Mouse (Mus musculus): Measurements from ENCODE around the gene Ikbkg. TPM values are rescaled to one million over a fixed set of nuclear protein-coding genes. Genes with fewer than 3 reads are reported as not detected.
A peak's percentile ranks its signal among the peaks of the same experiment; 100 is the strongest.
"Not testable (repeated sequence)": the region's sequence is repeated elsewhere in the genome, so short reads cannot be mapped to it uniquely, and the experiment has no call there.

The Ikbkg gene
- polyA plus RNA-seq (2012; rRNA removed): 10.7 and 11.2 TPM in 2 replicates

DNA sequence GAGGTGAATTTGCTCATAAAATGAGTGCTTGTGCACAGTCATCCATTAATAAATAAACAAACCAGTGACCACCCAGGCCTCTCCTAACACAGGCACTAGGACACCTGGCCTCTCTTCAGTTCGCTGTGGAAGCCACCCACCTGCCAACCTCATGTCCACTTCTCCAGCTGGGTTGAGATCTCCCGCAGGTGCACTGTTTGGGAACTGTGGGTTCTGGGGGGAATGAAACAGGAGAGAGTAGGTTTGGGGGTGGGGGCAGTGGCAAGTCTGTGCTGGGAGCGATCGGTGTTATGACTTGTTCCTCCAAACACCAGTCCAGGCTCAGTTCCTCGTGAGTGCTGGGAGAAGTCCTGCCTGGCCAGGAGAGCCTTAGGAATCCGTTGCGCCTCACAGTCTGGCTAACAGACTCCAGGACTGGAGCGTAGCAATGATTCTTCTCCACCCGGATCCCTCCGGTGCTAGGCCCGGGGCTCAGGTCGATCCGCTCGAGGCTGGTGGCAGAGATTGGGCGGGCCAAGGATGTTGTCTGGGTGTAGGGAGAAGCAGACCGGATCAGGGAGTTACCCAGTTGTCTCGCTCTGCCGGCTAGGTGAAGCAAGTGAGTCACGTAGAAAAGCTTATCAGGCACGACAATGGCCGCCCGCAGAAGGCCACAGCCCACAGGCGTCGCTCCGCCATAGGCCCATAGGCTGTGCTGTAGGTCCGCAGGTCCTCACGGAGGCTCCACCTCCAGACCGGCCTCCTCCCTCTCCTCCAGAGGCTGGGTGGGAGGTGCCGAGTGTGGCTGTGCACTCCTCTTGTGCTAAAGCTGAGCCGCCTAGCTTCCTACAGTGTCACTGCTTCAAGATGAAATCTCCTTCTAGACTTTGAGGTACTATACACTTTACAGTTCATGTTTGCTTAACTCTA, at the start of gene Ikbkg, which contains the start of gene Fam3a:
TSS of gene Ikbkg (plus strand) at position 756 of the 909 bp plus-strand sequence.
TSS of gene Fam3a (minus strand) at position 738 of the 909 bp plus-strand sequence.
- H3K4me1 ChIP-seq (ENCODE audit: control insufficient read depth, insufficient read depth, low read length): no peaks in the 10 kb centered on the region; the same call in 1 of the 2 replicates
- no peaks in the 10 kb centered on the region for H3K36me3 ChIP-seq (ENCODE audit: control insufficient read depth, insufficient read depth, low read length)
- peak; percentile 91 for DNase-seq
- no peaks in the 10 kb centered on the region for H3K27me3 ChIP-seq (replicated peaks; ENCODE audit: control insufficient read depth, insufficient read depth, low read length)
- TF ChIP-seq POLR2A (IDR thresholded peaks at IDR 0.05; ENCODE audit: low read depth, low read length): peak; percentile 55
- TF ChIP-seq CTCF (conservative IDR thresholded peaks at IDR 0.05; ENCODE audit: insufficient read depth, insufficient read length, low read depth, low read length): peak; percentile 55
- H3K27ac ChIP-seq (ENCODE audit: insufficient read depth, low read depth, low read length): peak within 1 kb of the TSS; percentile 63
- 0% methylated on average over 27 of the region's 30 CpGs for WGBS
- H3K4me3 ChIP-seq (ENCODE audit: insufficient read depth, low read depth, low read length): peak within 1 kb of the TSS; percentile 60

DNA sequence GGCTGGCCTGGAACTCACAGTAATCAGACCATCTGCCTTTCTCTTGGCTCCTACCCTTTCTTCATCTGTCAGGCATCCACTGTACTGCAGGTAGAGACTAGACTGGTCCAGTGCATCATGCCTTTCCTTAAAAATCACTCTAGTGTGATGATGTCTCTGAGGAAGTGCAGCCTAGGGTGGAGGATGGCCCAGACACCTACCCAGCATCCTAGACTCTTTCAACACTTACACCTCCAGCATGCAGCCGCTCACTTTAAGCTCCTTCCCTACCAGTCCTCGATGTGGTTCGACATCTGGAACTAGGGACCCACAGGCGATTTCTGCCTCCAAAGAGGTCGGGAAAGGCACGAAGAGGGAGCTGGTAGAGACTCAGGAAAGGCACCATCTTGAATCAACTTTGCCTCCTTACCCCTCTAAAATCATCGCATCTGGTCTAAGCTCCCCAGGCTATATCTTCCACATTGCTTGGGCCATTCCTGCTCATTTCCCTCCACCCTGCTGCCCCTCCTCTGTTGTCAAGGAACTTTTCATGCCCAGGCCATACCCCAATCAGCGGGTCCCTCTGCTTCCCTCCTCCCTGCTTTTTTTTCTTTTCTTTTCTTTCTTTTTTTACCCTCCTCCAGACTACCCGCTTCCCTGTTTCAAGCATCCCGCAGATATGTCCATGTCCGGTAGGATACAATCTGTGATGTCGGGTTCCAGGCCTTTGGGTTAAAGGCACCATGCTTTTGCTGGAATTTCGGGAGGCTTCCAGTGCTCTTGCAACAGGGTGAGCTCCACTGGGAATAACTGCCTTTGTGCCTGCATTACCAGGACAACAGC, 40.2 kb upstream of the Ikbkg start:
- Histone ChIP-seq H3K4me3 (ENCODE audit: insufficient read depth, low read depth, low read length) (peak overlapping the region; percentile 67), H3K4me1 (ENCODE audit: control insufficient read depth, insufficient read depth, low read length) (no peaks in the 10 kb centered on the region), H3K27ac (ENCODE audit: insufficient read depth, low read depth, low read length) (peak overlapping the region; percentile 27; the same call in 1 of the 2 replicates), H3K27me3 (replicated peaks; ENCODE audit: control insufficient read depth, insufficient read depth, low read length) (no peaks in the 10 kb centered on the region), H3K36me3 (ENCODE audit: control insufficient read depth, insufficient read depth, low read length) (no peaks in the 10 kb centered on the region)
- no peak for DNase-seq
- TF ChIP-seq POLR2A (IDR thresholded peaks at IDR 0.05; ENCODE audit: low read depth, low read length): no peak
- no peak for TF ChIP-seq CTCF (conservative IDR thresholded peaks at IDR 0.05; ENCODE audit: insufficient read depth, insufficient read length, low read depth, low read length)
- WGBS: 4% methylated on average over 13 of the region's 13 CpGs

DNA sequence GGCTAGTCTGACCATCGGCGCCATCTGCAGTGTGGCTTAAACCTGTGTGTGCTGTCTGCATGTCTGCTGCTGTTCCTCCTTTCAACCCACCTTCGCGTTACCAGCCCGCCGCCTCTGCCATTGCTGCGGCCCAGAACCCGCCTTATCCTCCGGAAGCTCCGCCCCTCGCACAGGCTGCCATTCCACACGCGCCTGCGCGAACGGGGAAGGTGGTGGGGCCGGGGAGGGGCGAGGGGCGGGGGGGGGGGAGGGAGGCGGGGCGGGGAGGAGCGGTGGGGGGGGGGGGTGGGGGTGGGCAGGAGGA, 39.7 kb upstream of the Ikbkg start, which contains the start of gene Lage3:
TSS of gene Lage3 (minus strand) at position 152 of the 304 bp plus-strand sequence.
- H3K4me3 ChIP-seq (ENCODE audit: insufficient read depth, low read depth, low read length): peak within 1 kb of the TSS; percentile 67
- DNase-seq: peak; percentile 89
- 0% methylated on average over 14 of the region's 22 CpGs for WGBS
- H3K27me3 ChIP-seq (replicated peaks; ENCODE audit: control insufficient read depth, insufficient read depth, low read length): no peaks in the 10 kb centered on the region
- no peaks in the 10 kb centered on the region for H3K4me1 ChIP-seq (ENCODE audit: control insufficient read depth, insufficient read depth, low read length)
- TF ChIP-seq POLR2A (IDR thresholded peaks at IDR 0.05; ENCODE audit: low read depth, low read length) (peak; percentile 45), CTCF (conservative IDR thresholded peaks at IDR 0.05; ENCODE audit: insufficient read depth, insufficient read length, low read depth, low read length) (no peak)
- H3K27ac ChIP-seq (ENCODE audit: insufficient read depth, low read depth, low read length): peak within 1 kb of the TSS; percentile 27; the same call in 1 of the 2 replicates
- H3K36me3 ChIP-seq (ENCODE audit: control insufficient read depth, insufficient read depth, low read length): no peaks in the 10 kb centered on the region

DNA sequence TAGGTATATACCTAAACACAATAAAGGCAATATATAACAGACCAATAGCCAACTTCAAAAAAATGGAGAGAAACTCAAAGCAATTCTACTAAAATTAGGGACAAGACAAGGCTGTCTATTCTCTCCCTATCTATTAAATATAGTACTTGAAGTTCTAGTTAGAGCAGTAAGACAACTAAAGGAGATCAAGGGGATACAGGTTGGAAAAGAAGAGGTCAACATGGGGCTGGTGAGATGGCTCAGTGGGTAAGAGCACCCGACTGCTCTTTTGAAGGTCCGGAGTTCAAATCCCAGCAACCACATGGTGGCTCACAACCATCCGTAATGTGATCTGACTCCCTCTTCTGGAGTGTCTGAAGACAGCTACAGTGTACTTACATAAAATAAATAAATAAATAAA, 36.0 kb upstream of the Ikbkg start:
- DNase-seq; H3K36me3 ChIP-seq (ENCODE audit: control insufficient read depth, insufficient read depth, low read length); H3K27me3 ChIP-seq (replicated peaks; ENCODE audit: control insufficient read depth, insufficient read depth, low read length); H3K4me1 ChIP-seq (ENCODE audit: control insufficient read depth, insufficient read depth, low read length); H3K27ac ChIP-seq (ENCODE audit: insufficient read depth, low read depth, low read length); H3K4me3 ChIP-seq (ENCODE audit: insufficient read depth, low read depth, low read length): not testable (repeated sequence)
- WGBS: 80% methylated on average over 3 of the region's 3 CpGs

DNA sequence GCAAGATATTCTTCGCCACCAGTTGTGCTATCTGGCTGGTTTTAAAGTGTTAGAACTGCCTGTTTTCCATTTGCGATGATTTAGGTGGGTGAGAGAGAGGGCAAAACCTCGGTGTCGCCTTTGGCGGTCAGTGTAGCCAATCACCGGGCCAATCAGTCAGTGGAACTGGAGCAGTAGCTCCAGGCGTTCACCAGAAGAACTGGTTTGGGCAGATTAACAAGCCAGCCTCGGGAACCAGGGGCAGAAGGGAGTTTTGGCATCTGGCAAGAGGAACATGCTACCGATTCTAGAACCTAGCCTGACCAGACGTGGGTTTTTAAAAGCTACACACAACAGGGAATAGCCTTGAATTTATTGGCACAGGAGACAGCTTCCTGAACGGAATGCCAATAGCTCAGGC, 33.9 kb upstream of the Ikbkg start:
- H3K27ac ChIP-seq (ENCODE audit: insufficient read depth, low read depth, low read length): no peak overlapping the region; the same call in 1 of the 2 replicates
- WGBS: 35% methylated on average over 11 of the region's 11 CpGs
- TF ChIP-seq POLR2A (IDR thresholded peaks at IDR 0.05; ENCODE audit: low read depth, low read length) (no peak), CTCF (conservative IDR thresholded peaks at IDR 0.05; ENCODE audit: insufficient read depth, insufficient read length, low read depth, low read length) (no peak)
- no peak overlapping the region for H3K4me3 ChIP-seq (ENCODE audit: insufficient read depth, low read depth, low read length)
- no peaks in the 10 kb centered on the region for H3K27me3 ChIP-seq (replicated peaks; ENCODE audit: control insufficient read depth, insufficient read depth, low read length)
- H3K36me3 ChIP-seq (ENCODE audit: control insufficient read depth, insufficient read depth, low read length): no peaks in the 10 kb centered on the region
- peak; percentile 51 for DNase-seq
- H3K4me1 ChIP-seq (ENCODE audit: control insufficient read depth, insufficient read depth, low read length): no peaks in the 10 kb centered on the region

DNA sequence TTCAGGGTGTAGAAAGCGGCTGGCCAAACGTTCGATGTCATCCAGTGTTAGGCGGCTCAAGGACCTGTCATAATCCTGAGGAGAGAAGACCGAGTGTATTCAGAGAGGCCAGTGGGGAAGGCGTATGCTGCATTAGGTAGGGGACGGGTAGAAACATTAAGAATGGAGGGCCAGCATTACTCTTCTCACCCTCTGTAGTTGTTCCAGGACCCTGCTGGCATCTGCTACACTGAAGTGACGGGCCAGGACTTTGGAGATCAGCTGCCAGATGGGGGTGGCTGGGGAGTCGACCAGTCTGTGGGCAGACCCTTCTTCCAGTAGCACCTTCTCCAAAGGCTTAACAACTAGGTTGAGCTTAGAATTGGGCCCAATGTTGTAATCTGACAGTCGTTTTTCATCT, 25.6 kb upstream of the Ikbkg start:
- H3K27me3 ChIP-seq (replicated peaks; ENCODE audit: control insufficient read depth, insufficient read depth, low read length): no peaks in the 10 kb centered on the region
- DNase-seq: no peak
- H3K27ac ChIP-seq (ENCODE audit: insufficient read depth, low read depth, low read length): peak overlapping the region; percentile 74
- peak overlapping the region; percentile 80 for H3K4me3 ChIP-seq (ENCODE audit: insufficient read depth, low read depth, low read length)
- WGBS: 47% methylated on average over 10 of the region's 10 CpGs
- H3K4me1 ChIP-seq (ENCODE audit: control insufficient read depth, insufficient read depth, low read length): peaks cover 9% of the 10 kb centered on the region; the same call in 1 of the 2 replicates
- no peaks in the 10 kb centered on the region for H3K36me3 ChIP-seq (ENCODE audit: control insufficient read depth, insufficient read depth, low read length)
- TF ChIP-seq CTCF (conservative IDR thresholded peaks at IDR 0.05; ENCODE audit: insufficient read depth, insufficient read length, low read depth, low read length): no peak
- no peak for TF ChIP-seq POLR2A (IDR thresholded peaks at IDR 0.05; ENCODE audit: low read depth, low read length)
